Mouse (Mus musculus): ENCODE results near the gene Kcnn4.

The Kcnn4 gene

GRCm38 (mm10) chr7:24369731-24370541 lies at the start of gene Kcnn4:
Gene Kcnn4, plus strand, starts transcription at chr7:24370263.
- DNase-seq (ENCODE audit: low spot score in 2 of 2): peak; percentile 45 to 48

- DNase-seq (ENCODE audit: low spot score in 2 of 2): no peak
Observed at GRCm38 (mm10) chr7:24322593-24322992, 47.5 kb upstream of the Kcnn4 start.

GRCm38 (mm10) chr7:24325197-24325596 lies 44.9 kb upstream of the Kcnn4 start:
- DNase-seq (ENCODE audit: low spot score in 2 of 2): no peak

- no peak for DNase-seq (ENCODE audit: low spot score in 2 of 2)
Observed at GRCm38 (mm10) chr7:24325675-24326128, 44.4 kb upstream of the Kcnn4 start.

GRCm38 (mm10) chr7:24326273-24327135 lies 43.6 kb upstream of the Kcnn4 start:
- no peak for DNase-seq (ENCODE audit: low spot score in 2 of 2)

- no peak for DNase-seq (ENCODE audit: low spot score in 2 of 2)
Observed at GRCm38 (mm10) chr7:24327281-24327975, 42.6 kb upstream of the Kcnn4 start.

GRCm38 (mm10) chr7:24333304-24333986 lies 36.6 kb upstream of the Kcnn4 start, which contains the start of gene Tescl:
Gene Tescl, minus strand, starts transcription at chr7:24333936.
- no peak for DNase-seq (ENCODE audit: low spot score in 2 of 2)

- DNase-seq (ENCODE audit: low spot score in 2 of 2): peak; percentile 25 to 76
Observed at GRCm38 (mm10) chr7:24335699-24336309, 34.3 kb upstream of the Kcnn4 start.

- no peak for DNase-seq (ENCODE audit: low spot score in 2 of 2)
Observed at GRCm38 (mm10) chr7:24338241-24338640, 31.8 kb upstream of the Kcnn4 start.

GRCm38 (mm10) chr7:24343701-24344272 lies 26.3 kb upstream of the Kcnn4 start:
- no peak for DNase-seq (ENCODE audit: low spot score in 2 of 2)

GRCm38 (mm10) chr7:24346444-24346843 lies 23.6 kb upstream of the Kcnn4 start:
- DNase-seq (ENCODE audit: low spot score in 2 of 2): no peak

- no peak for DNase-seq (ENCODE audit: low spot score in 2 of 2)
Observed at GRCm38 (mm10) chr7:24348896-24349295, 21.2 kb upstream of the Kcnn4 start, which contains the start of gene Lypd5. Gene Lypd5, plus strand, starts transcription at chr7:24349196.

GRCm38 (mm10) chr7:24355646-24356045 lies 14.4 kb upstream of the Kcnn4 start:
- no peak for DNase-seq (ENCODE audit: low spot score in 2 of 2)

GRCm38 (mm10) chr7:24356081-24356480 lies 14.0 kb upstream of the Kcnn4 start:
- DNase-seq (ENCODE audit: low spot score in 2 of 2): no peak

GRCm38 (mm10) chr7:24357899-24358298 lies 12.2 kb upstream of the Kcnn4 start:
- DNase-seq (ENCODE audit: low spot score in 2 of 2): peak in 1 of 2 experiments; percentile 29

- DNase-seq (ENCODE audit: low spot score in 2 of 2): no peak
Observed at GRCm38 (mm10) chr7:24359269-24359668, 10.8 kb upstream of the Kcnn4 start.

GRCm38 (mm10) chr7:24361001-24361400 lies 9.1 kb upstream of the Kcnn4 start:
- no peak for DNase-seq (ENCODE audit: low spot score in 2 of 2)

- DNase-seq (ENCODE audit: low spot score in 2 of 2): peak; percentile 28 to 68
Observed at GRCm38 (mm10) chr7:24363228-24363627, 6.8 kb upstream of the Kcnn4 start.

GRCm38 (mm10) chr7:24364827-24365226 lies 5.2 kb upstream of the Kcnn4 start:
- peak; percentile 84 to 88 for DNase-seq (ENCODE audit: low spot score in 2 of 2)

GRCm38 (mm10) chr7:24365258-24366014 lies 4.6 kb upstream of the Kcnn4 start:
- no peak for DNase-seq (ENCODE audit: low spot score in 2 of 2)

All from spleen, postnatal 14 days (tissue).